Mouse (Mus musculus): ENCODE results near the gene Cldn9.

Gene Cldn9

DNA sequence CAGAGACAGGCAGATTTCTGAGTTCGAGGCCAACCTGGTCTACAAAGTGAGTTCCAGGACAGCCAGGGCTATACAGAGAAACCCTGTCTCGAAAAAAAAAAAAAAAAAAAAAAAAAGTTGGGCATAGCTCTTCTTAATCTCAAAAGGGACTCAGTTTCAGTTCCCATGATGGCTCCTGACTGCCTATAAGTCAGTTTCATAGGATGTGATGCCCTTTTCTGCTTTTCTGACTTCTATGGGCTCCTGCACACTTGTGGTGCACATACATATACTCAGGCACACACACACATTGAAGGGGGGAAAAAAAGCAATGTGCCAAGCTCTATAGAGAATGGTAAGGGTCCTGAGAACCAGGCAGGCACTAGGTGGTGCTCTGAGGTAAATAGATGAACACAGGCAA is 30.5 kb downstream of the Cldn9 start:
- in situ Hi-C loops (cut with MseI, MboI) = no loop called here

DNA sequence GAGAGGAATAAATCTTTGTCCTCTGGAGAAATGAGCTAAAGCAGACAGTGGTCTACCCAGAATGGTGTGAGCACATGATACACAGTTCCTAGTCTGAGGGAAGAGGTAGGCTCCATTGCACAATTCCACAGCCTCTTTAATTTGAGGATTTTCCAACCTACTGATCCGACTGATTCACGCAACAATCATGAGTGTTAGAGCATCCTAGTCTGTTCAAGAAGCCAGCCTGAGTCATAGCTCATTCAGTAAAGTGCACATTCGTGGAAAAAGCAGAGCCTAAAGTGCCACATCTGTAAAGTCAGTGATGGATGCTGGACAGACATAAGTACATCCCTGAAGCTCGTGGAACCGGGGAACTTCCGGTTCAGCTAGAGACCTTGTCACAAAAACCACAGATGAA is 32.5 kb downstream of the Cldn9 start:
- in situ Hi-C loops (cut with MseI, MboI) = no loop called here

DNA sequence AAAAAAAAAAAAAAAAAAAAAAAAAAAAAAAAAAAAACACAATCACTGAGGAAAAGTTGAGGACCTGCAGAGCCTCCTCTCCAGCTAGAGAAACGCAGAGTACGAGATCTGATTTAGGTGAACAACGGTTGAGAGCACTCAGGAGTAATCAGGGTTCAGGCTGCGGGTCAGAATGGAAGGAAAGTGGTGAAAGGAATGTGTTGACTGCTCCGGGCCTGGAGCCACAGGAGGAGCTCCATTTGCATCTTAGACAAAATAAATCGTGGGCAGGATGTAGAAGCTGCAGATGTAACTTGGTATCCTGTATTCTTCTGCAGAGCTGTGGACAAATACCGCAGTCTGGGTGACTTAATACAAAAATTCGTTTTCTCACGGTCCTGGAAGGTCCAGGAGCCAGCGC is 37.9 kb downstream of the Cldn9 start:
- in situ Hi-C loops (cut with MseI, MboI) = no loop called here

DNA sequence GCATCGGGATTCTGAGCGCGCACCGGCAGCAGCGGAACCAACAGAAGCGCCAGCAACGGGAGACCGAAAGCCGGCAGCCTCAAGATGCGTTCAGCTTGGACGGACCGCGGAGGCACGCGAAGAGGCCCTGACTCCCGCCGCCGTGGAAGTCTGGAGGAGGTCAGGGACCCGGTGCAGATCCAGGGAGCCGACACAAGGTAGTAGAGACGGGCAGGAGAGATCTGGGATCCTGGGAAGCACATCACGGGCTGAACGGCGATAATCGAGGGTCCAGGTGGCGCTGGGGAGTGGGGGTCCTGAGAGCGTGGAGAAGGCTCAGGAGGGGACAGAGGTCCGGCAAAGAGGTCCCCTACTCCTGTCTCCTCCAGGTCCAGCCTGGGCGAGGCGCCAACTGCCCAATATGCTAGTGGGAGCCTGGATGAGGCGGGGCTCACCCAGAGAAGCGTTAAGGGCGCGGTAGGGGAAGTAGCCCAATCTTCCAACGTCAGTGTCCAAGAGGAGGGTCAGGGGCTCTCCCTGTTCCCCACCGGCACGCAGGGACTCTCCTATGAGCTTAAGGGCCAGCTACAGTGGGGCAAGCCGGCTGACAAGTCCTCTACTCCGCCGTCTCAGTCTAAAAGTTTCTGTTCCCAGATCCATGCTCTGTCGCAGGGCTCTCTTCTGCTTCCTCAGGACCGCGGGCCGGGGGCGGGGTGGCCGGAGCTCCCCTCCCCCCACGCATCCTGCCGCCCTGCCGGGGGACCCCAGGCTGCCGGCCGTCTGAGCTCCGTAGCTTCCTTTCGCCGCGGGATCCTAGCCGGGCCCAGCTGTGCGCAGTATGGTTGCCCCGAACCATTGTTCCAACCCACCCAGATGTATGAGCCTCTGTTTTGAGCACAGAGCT is 39.0 kb downstream of the Cldn9 start, which contains the start of gene Mmp25:
Mmp25 (minus strand) TSS at position 665 of the 883 bp plus-strand sequence.
- in situ Hi-C loops (cut with MseI, MboI) = no loop called here

Data from mouse trophoblast stem cell (cell line).